Mouse (Mus musculus): ENCODE data around the gene Lmna. TPM values are rescaled to one million over a fixed set of nuclear protein-coding genes. Genes with fewer than 3 reads are reported as not detected.

Gene Lmna
- polyA plus RNA-seq, 1 experiment from 2014 or later: 100 TPM

DNA sequence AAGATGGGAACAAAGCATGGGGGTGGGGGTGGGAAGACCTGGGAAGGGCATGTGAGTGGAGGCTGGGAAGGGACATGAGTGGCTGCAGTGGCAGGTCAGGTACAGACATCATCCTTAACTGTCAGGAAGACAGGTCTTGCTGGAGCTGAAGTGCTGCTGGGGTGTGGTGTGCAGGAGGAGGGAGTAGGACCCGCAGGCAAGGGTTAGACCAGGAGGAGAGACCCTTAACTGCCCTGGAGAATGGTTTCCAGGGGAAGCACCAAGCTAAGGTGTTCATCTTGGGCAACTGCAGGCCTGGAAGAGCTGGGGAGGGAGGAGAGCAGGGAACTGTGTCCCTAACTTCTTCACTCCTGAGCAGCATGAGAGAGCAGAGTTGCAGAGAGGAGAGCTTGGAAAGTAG lies 22.4 kb downstream of the Lmna start:
- H3K36me3 ChIP-seq (ENCODE audit: insufficient read depth, low read length): peaks cover 17% of the 10 kb centered on the region
- no peak overlapping the region for H3K4me3 ChIP-seq (ENCODE audit: low read length)
- 81% methylated on average over 1 of the region's 1 CpGs for WGBS
- ATAC-seq (ENCODE audit: low FRiP score, low TSS enrichment): no peak
- no peak overlapping the region for H3K4me2 ChIP-seq (replicated peaks; ENCODE audit: low read depth, low read length)
- H3K27me3 ChIP-seq (ENCODE audit: insufficient read depth, low read length): peaks cover 35% of the 10 kb centered on the region
- H3K9ac ChIP-seq (replicated peaks; ENCODE audit: low read length): no peak overlapping the region
- H3K4me1 ChIP-seq (ENCODE audit: insufficient read depth, low read length): peaks cover 26% of the 10 kb centered on the region
- H3K9me3 ChIP-seq (ENCODE audit: low read length): no peaks in the 10 kb centered on the region
- no peak overlapping the region for H3K27ac ChIP-seq (ENCODE audit: low read length)

DNA sequence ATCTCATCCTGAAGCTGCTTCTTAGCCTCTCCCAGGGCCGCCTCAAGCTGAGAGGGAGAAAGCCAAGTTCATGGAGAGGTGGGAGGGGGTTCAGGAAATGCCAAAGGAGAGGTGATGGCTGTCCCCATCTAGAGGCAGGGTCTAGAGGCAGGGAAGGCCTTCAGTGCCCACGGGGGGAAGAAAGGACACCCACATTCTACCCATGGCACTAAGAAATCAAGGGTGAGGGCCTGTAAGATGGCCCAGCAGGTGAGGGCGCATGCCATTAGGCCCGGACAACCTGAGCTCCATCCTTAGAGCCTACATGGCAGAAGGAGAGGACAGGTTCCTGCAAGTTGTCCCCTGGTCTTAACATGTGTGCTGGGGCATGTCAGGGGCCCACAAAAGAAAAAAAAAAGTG lies 22.9 kb downstream of the Lmna start:
- ATAC-seq (ENCODE audit: low FRiP score, low TSS enrichment): no peak
- H3K36me3 ChIP-seq (ENCODE audit: insufficient read depth, low read length): peaks cover 17% of the 10 kb centered on the region
- no peak overlapping the region for H3K27ac ChIP-seq (ENCODE audit: low read length)
- peaks cover 23% of the 10 kb centered on the region for H3K4me1 ChIP-seq (ENCODE audit: insufficient read depth, low read length)
- WGBS: 85% methylated on average over 4 of the region's 4 CpGs
- H3K27me3 ChIP-seq (ENCODE audit: insufficient read depth, low read length): peaks cover 35% of the 10 kb centered on the region
- no peaks in the 10 kb centered on the region for H3K9me3 ChIP-seq (ENCODE audit: low read length)
- H3K4me2 ChIP-seq (replicated peaks; ENCODE audit: low read depth, low read length): no peak overlapping the region
- no peak overlapping the region for H3K9ac ChIP-seq (replicated peaks; ENCODE audit: low read length)
- no peak overlapping the region for H3K4me3 ChIP-seq (ENCODE audit: low read length)

GRCm38 (mm10) chr3:88486043-88486442 lies 23.7 kb downstream of the Lmna start:
- no peak overlapping the region for H3K27ac ChIP-seq (ENCODE audit: low read length)
- no peaks in the 10 kb centered on the region for H3K9me3 ChIP-seq (ENCODE audit: low read length)
- peaks cover 35% of the 10 kb centered on the region for H3K27me3 ChIP-seq (ENCODE audit: insufficient read depth, low read length)
- no peak overlapping the region for H3K4me3 ChIP-seq (ENCODE audit: low read length)
- no peak for ATAC-seq (ENCODE audit: low FRiP score, low TSS enrichment)
- H3K4me1 ChIP-seq (ENCODE audit: insufficient read depth, low read length): peaks cover 20% of the 10 kb centered on the region
- peaks cover 17% of the 10 kb centered on the region for H3K36me3 ChIP-seq (ENCODE audit: insufficient read depth, low read length)
- WGBS: 85% methylated on average over 5 of the region's 5 CpGs
- no peak overlapping the region for H3K4me2 ChIP-seq (replicated peaks; ENCODE audit: low read depth, low read length)
- H3K9ac ChIP-seq (replicated peaks; ENCODE audit: low read length): no peak overlapping the region

- H3K4me1 ChIP-seq (ENCODE audit: insufficient read depth, low read length): peaks cover 19% of the 10 kb centered on the region
- no peak; the same call in 1 of the 2 replicates for ATAC-seq (ENCODE audit: low FRiP score, low TSS enrichment)
- H3K4me3 ChIP-seq (ENCODE audit: low read length): peak overlapping the region; percentile 35
- peak overlapping the region; percentile 56 for H3K4me2 ChIP-seq (replicated peaks; ENCODE audit: low read depth, low read length)
- no peaks in the 10 kb centered on the region for H3K9me3 ChIP-seq (ENCODE audit: low read length)
- WGBS: 14% methylated on average over 39 of the region's 39 CpGs
- H3K27ac ChIP-seq (ENCODE audit: low read length): no peak overlapping the region
- H3K27me3 ChIP-seq (ENCODE audit: insufficient read depth, low read length): peaks cover 35% of the 10 kb centered on the region
- H3K36me3 ChIP-seq (ENCODE audit: insufficient read depth, low read length): peaks cover 17% of the 10 kb centered on the region
- peak overlapping the region; percentile 49; the same call in 1 of the 2 replicates for H3K9ac ChIP-seq (replicated peaks; ENCODE audit: low read length)
Observed at GRCm38 (mm10) chr3:88484597-88485316, 25.0 kb downstream of the Lmna start.

- peaks cover 35% of the 10 kb centered on the region for H3K27me3 ChIP-seq (ENCODE audit: insufficient read depth, low read length)
- no peak overlapping the region for H3K9ac ChIP-seq (replicated peaks; ENCODE audit: low read length)
- no peak overlapping the region for H3K4me2 ChIP-seq (replicated peaks; ENCODE audit: low read depth, low read length)
- no peak overlapping the region for H3K4me3 ChIP-seq (ENCODE audit: low read length)
- no peaks in the 10 kb centered on the region for H3K9me3 ChIP-seq (ENCODE audit: low read length)
- WGBS: 11% methylated on average over 5 of the region's 5 CpGs
- peaks cover 17% of the 10 kb centered on the region for H3K36me3 ChIP-seq (ENCODE audit: insufficient read depth, low read length)
- no peak overlapping the region for H3K27ac ChIP-seq (ENCODE audit: low read length)
- peaks cover 13% of the 10 kb centered on the region for H3K4me1 ChIP-seq (ENCODE audit: insufficient read depth, low read length)
- ATAC-seq (ENCODE audit: low FRiP score, low TSS enrichment): no peak; the same call in none of the 2 replicates
Observed at GRCm38 (mm10) chr3:88483621-88484020, 26.1 kb downstream of the Lmna start.

- Histone ChIP-seq H3K4me2 (replicated peaks; ENCODE audit: low read depth, low read length) (no peak overlapping the region), H3K9me3 (ENCODE audit: low read length) (no peaks in the 10 kb centered on the region), H3K27ac (ENCODE audit: low read length) (no peak overlapping the region), H3K4me1 (ENCODE audit: insufficient read depth, low read length) (peaks cover 11% of the 10 kb centered on the region), H3K4me3 (ENCODE audit: low read length) (no peak overlapping the region), H3K27me3 (ENCODE audit: insufficient read depth, low read length) (peaks cover 35% of the 10 kb centered on the region), H3K36me3 (ENCODE audit: insufficient read depth, low read length) (peaks cover 17% of the 10 kb centered on the region), H3K9ac (replicated peaks; ENCODE audit: low read length) (no peak overlapping the region)
- no peak for ATAC-seq (ENCODE audit: low FRiP score, low TSS enrichment)
- 82% methylated on average over 8 of the region's 8 CpGs for WGBS
Observed at GRCm38 (mm10) chr3:88483141-88483540, 26.6 kb downstream of the Lmna start.

- no peak overlapping the region for H3K4me3 ChIP-seq (ENCODE audit: low read length)
- no peak overlapping the region for H3K27ac ChIP-seq (ENCODE audit: low read length)
- ATAC-seq (ENCODE audit: low FRiP score, low TSS enrichment): no peak
- WGBS: 34% methylated on average over 18 of the region's 18 CpGs
- H3K4me2 ChIP-seq (replicated peaks; ENCODE audit: low read depth, low read length): no peak overlapping the region
- H3K36me3 ChIP-seq (ENCODE audit: insufficient read depth, low read length): peaks cover 17% of the 10 kb centered on the region
- peaks cover 35% of the 10 kb centered on the region for H3K27me3 ChIP-seq (ENCODE audit: insufficient read depth, low read length)
- H3K4me1 ChIP-seq (ENCODE audit: insufficient read depth, low read length): peaks cover 11% of the 10 kb centered on the region
- no peak overlapping the region for H3K9ac ChIP-seq (replicated peaks; ENCODE audit: low read length)
- H3K9me3 ChIP-seq (ENCODE audit: low read length): no peaks in the 10 kb centered on the region
Observed at GRCm38 (mm10) chr3:88482336-88482735, 27.4 kb downstream of the Lmna start.

DNA sequence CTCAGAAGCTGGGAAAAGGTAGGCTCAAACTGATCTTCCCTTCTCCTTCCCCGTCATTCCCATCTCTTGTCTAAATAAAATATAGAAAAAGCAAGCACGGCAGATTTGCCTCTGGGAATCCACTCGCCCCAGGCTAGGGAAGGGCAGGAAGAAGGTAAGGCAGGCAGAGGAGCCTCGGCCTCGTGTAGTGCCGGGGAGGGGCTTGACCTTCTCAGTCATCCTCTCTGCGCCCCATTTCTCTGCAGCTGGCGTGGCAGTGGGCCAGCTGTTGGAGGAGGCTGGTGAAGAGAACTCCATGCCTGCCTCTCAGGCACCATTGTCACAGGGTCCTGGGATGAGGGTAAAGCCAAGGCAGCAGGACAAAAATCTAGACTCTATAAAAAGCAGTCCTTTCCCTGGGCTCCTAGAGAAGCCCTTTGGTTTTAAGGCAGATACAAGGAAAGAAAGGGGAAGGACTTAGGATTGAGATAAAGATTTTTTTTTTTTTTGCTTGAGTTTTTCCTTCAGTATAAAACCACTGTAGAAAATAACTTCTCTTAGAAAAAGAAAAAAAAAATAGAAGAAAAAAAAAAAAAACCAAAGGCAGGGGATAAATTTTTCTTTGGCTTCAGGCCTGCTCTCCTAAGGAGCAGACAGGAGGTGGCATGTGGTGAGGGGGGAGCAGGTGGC lies 28.2 kb downstream of the Lmna start:
- no peak overlapping the region for H3K4me2 ChIP-seq (replicated peaks; ENCODE audit: low read depth, low read length)
- no peak overlapping the region for H3K27ac ChIP-seq (ENCODE audit: low read length)
- ATAC-seq (ENCODE audit: low FRiP score, low TSS enrichment): no peak
- WGBS: 47% methylated on average over 8 of the region's 8 CpGs
- peaks cover 32% of the 10 kb centered on the region for H3K27me3 ChIP-seq (ENCODE audit: insufficient read depth, low read length)
- H3K4me1 ChIP-seq (ENCODE audit: insufficient read depth, low read length): peaks cover 11% of the 10 kb centered on the region
- H3K36me3 ChIP-seq (ENCODE audit: insufficient read depth, low read length): peaks cover 14% of the 10 kb centered on the region
- no peaks in the 10 kb centered on the region for H3K9me3 ChIP-seq (ENCODE audit: low read length)
- H3K4me3 ChIP-seq (ENCODE audit: low read length): no peak overlapping the region
- no peak overlapping the region for H3K9ac ChIP-seq (replicated peaks; ENCODE audit: low read length)

GRCm38 (mm10) chr3:88480679-88481078 lies 29.1 kb downstream of the Lmna start:
- 92% methylated on average over 5 of the region's 5 CpGs for WGBS
- Histone ChIP-seq H3K4me1 (ENCODE audit: insufficient read depth, low read length) (peaks cover 11% of the 10 kb centered on the region), H3K9ac (replicated peaks; ENCODE audit: low read length) (no peak overlapping the region), H3K4me2 (replicated peaks; ENCODE audit: low read depth, low read length) (no peak overlapping the region), H3K9me3 (ENCODE audit: low read length) (no peaks in the 10 kb centered on the region), H3K4me3 (ENCODE audit: low read length) (no peak overlapping the region), H3K27ac (ENCODE audit: low read length) (no peak overlapping the region), H3K36me3 (ENCODE audit: insufficient read depth, low read length) (peaks cover 5% of the 10 kb centered on the region), H3K27me3 (ENCODE audit: insufficient read depth, low read length) (peaks cover 23% of the 10 kb centered on the region)
- no peak for ATAC-seq (ENCODE audit: low FRiP score, low TSS enrichment)

DNA sequence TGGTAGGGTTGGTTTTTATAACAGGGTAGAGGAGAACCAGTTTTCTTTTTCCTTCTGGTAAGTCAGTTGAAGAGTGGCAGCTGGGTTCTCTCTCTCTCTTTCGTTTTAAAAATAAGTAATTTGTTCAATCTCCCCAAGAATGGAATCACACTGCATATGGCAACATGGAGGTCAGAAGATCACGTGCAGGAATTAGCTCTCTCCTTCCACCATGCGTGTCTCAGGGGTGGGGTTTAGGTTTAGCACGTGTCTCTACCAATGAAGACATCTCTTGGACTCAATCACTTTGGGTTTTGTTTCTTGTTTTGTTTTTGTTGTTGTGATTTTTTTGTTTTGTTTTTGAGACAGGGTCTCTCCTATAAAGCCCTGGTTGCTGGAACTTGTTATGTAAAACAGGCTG lies 29.9 kb downstream of the Lmna start:
- H3K4me3 ChIP-seq (ENCODE audit: low read length): no peak overlapping the region
- H3K36me3 ChIP-seq (ENCODE audit: insufficient read depth, low read length): peaks cover 4% of the 10 kb centered on the region; the same call in 1 of the 2 replicates
- no peak overlapping the region for H3K27ac ChIP-seq (ENCODE audit: low read length)
- H3K4me1 ChIP-seq (ENCODE audit: insufficient read depth, low read length): peaks cover 7% of the 10 kb centered on the region
- H3K9ac ChIP-seq (replicated peaks; ENCODE audit: low read length): no peak overlapping the region
- H3K9me3 ChIP-seq (ENCODE audit: low read length): no peaks in the 10 kb centered on the region
- WGBS: 80% methylated on average over 4 of the region's 4 CpGs
- no peak overlapping the region for H3K4me2 ChIP-seq (replicated peaks; ENCODE audit: low read depth, low read length)
- no peak for ATAC-seq (ENCODE audit: low FRiP score, low TSS enrichment)
- peaks cover 16% of the 10 kb centered on the region for H3K27me3 ChIP-seq (ENCODE audit: insufficient read depth, low read length)
